Mouse (Mus musculus): Measurements from ENCODE around the gene Ccin. TPM values are rescaled to one million over a fixed set of nuclear protein-coding genes. Genes with fewer than 3 reads are reported as not detected.

The Ccin gene
- polyA plus RNA-seq (2012; rRNA removed): 0.12 TPM in 1 of 2 replicates, not detected in the other

DNA sequence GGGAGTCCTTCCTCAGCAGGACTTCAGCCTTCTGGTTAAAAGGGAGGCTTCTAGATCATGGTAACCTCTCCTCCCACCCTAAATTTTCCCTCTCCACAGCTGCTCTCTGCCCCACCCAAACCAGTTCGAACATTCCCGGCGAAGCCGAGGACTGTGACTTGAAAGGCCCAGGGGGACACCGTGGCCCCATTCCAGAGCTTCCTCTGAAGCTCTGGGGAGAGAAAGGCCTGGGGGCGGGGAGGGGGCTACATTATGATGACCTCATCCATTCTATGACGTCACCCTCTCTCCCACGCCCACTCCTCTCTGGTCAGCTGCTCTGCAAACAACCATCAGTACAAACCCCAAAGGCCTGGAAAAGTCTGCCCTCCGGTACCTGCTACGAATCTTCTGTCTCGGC lies at the start of gene Ccin:
Gene Ccin, plus strand, starts transcription at position 303 of the 400 bp plus-strand sequence.
- DNase-seq (ENCODE audit: low read depth, low spot score): no peak
- 65% methylated on average over 11 of the region's 11 CpGs for WGBS

DNA sequence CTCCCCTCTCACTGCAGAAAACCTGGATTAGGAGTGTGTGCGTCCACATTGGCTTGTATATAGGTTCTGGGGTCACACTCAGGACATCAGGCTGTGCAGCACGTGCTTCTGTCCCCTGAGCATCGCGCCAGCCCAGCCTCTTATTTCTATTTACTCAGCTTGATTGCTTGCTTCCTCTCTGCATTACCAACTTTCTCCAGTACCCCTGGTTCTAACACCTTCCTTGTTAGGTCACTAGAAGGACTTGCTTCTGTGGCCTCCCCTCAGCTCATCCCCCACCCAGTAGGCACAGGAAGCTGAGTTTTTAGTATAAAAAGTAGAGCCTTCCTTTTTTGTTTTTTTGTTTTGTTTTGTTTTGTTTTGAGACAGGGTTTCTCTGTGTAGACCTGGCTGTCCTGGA lies 47.1 kb upstream of the Ccin start:
- DNase-seq (ENCODE audit: low read depth, low spot score): no peak
- WGBS: 25% methylated on average over 4 of the region's 4 CpGs

DNA sequence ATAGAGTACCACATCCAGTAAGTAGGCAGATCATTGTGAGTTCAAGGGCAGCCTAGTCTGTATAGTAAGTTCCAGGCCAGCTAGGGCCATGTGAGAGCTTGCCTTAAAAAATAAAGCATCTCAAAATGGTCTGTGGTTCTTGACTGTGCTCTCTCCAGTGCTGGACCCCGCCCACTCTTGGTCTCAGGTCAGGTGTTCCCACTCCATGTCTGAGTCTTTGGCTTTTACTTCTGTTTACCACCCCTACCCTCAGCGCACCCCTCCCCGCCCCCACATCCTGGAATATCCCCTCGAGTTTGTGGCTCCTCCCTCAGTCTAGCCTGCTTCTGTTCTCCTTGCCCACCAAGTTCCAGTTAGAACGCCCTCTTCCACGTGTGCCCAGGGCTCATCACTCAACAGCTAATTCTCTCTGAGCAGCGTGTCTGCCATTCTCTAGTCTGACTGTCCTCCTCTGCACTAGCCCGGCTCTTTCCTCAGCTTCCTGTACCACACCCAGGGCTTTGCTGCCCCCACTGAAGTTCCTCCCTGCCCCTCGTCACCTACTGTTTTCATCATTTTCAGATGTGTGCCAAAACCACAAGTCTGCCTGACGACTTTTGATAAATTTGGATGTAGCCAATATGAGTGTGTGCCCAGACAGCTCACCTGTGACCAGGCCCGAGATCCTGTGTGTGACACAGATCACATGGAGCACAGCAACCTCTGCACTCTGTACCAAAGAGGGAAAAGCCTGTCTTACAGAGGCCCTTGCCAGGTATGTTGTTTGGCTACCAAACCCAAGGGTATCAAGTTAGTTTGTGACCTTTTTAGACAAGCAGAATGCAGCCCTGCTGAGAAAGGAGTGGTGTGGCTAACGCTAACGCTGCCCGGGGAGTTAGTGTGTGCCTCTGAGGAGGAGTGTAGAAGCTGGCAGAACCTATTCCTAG lies 46.3 kb upstream of the Ccin start:
- DNase-seq (ENCODE audit: low read depth, low spot score): no peak
- 68% methylated on average over 14 of the region's 14 CpGs for WGBS

DNA sequence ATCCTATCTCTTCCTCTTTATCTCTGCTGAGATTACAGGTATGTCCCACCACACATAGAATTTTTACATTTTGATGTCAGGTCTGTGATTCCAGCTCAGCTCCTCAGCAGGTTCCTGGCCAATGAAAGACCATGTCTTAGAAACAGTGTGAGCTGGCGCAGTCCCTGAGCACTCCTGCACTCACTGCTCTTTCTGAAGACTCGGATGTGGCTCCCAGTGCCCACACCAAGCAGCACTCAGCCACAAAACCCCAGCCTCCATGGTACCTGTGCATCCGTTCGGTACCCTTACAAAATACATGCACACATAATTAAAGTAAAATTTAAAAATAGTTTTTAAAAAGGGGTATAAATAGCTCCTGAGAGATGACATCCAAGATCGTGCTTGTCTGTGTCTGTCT lies 42.0 kb upstream of the Ccin start:
- WGBS: 93% methylated on average over 5 of the region's 5 CpGs
- no peak for DNase-seq (ENCODE audit: low read depth, low spot score)

DNA sequence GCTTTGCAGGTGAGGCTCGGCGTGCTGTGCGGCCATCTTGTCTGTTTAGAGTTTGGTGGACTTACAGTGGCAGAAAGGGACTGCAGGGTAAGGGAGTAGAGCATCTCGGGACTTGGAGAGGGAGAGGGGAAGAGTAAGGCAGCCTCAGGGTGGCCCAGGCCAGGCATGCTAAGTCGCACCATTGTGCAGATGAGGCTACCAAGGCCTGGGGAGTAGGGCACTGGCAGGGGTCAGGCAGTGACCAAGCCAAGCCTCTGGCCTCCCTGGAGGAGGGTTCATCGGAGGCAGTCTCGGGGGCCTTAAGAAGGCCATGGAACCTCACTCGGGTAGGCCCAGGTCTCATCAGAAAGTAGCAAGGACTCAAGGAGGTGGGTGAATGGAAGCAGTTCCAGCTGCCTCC lies 40.9 kb upstream of the Ccin start:
- no peak for DNase-seq (ENCODE audit: low read depth, low spot score)
- 92% methylated on average over 8 of the region's 8 CpGs for WGBS

DNA sequence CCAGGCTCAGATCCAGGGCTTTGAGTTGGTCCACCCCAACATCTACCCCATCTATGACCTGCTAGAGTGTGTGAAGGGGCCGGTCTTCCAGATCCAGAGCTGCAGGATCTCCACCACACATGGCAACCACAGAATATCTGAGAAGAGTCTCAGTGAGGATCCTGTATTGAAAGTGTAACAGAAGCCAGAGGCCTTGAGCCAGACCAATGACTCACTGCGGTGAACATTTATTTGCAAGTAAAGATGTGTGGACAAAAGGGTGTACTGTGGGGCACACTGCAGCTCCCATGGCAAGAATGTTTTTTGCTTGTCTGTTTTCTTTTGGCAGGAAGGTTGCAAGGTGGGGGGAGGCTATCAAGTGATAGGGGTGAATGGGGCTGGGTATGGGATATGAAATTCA lies 35.7 kb upstream of the Ccin start:
- WGBS: 90% methylated on average over 2 of the region's 2 CpGs

DNA sequence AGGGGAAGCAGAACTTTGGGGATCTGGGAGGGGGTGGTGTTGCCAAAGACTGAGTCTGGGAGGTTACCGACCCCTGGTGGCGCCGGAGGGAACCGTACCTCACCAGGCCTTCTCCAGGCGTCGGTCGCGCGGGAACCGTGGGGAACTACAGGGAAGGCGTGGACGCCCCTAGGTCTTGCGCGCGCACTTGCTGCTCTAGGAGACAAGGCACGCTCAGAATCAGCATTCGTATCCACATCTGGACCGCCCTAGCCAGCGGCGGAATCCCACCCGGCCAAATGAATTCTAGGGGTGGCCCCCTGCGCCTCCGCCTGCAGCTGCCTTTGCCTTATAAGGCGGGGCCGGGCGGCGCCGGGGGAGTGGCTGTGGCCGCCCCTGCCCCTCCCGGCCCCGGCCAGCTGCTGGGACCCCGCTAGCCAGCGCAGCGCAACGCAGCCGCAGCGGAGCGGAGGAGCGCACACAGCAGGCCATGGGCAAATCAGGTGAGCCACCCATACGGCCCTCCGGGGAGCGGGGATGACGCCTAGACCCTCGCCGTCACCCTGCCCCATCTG lies 25.9 kb upstream of the Ccin start, which contains the start of gene Glipr2:
Gene Glipr2, plus strand, starts transcription at position 110 of the 554 bp plus-strand sequence.
- no peak for DNase-seq (ENCODE audit: low read depth, low spot score)

More for the DNA sequence above, 35.7 kb upstream of the Ccin start:
- DNase-seq (ENCODE audit: low read depth, low spot score): no peak

DNA sequence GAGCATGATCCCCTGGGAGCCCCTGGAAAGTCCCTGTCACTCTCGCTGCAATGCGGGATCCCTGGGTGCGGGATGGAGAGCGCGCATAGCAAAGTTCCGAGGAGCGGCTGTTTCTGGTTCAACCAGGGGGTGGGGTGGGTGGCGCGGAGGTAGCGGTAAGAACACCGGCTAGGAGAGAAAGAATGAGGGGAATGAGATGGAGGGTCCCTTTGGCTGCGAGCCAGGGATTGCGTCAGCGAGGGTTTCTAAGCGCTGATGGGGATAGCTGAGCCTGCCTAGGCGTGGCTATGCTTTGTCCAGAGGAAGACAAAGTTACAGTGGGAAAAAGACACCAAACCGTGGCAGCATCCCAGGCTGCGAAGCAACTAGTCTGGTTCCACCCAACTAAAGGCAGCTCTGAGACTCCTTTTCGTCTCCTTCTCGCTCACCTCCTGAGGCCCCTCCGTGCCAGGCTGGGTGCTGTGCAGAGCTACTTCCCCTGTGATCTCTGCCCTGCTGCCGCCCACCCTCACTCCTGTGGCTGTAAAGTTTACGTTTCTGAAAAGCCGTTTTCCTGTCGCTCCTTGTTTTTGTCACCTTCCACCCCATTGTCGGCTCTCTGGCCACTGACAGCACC lies 25.3 kb upstream of the Ccin start:
- 1% methylated on average over 26 of the region's 26 CpGs for WGBS
- no peak for DNase-seq (ENCODE audit: low read depth, low spot score)

More for the DNA sequence above, 25.9 kb upstream of the Ccin start, which contains the start of gene Glipr2:
- under 1% methylated on average over 45 of the region's 45 CpGs for whole genome bisulfite sequencing

DNA sequence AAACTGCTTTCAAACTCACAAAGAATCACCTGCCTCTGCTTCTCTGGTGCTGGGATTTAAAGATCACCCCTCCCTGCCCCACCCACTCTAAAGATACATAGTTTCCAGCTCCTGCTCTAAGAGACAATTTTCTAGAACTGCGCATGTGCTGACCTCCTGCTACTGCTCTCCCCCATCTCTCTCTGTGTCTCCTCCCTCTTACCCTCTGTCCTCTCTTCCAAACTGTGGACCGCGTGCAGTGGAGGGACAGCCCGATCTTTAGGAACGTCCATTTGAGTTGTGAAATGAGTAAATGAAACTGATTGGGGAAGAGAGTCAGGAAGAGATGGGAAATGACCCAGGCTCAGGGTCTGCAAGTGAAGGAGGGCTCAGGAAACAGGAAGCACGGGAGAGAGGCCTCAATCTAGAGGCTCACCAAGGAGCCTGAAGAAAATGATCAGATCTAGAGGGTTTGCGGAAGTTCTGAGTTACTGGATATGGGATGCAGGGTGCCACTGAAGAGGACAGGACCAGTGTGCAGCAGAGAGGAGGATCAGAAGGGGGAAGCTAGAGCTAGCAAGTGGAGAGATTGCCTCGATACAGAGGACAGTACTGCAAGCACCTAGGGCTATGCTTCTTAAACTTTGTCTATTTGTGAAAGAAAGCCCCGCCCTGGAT lies 23.6 kb upstream of the Ccin start:
- 13% methylated on average over 9 of the region's 9 CpGs for WGBS
- no peak for DNase-seq (ENCODE audit: low read depth, low spot score)

DNA sequence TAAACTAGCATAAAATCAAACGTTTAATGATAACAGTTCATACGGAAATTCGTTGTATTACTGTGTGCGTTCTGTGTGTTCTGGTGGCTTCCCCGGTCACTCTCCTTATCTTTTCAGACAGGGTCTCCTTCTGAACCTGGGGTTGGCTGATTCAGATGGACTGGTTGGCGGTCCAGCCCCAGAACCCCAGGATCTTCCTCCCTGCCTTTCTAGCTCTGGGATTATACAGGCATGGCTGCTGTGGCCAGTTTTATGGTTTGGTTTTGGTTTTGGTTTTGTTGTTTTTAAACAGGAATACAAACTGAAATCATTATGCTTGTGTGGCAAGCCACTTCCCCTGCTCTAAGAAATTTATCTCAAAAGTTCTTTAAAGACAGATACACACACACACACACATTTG lies 23.1 kb upstream of the Ccin start:
- no peak for DNase-seq (ENCODE audit: low read depth, low spot score)
- WGBS: 21% methylated on average over 6 of the region's 6 CpGs

DNA sequence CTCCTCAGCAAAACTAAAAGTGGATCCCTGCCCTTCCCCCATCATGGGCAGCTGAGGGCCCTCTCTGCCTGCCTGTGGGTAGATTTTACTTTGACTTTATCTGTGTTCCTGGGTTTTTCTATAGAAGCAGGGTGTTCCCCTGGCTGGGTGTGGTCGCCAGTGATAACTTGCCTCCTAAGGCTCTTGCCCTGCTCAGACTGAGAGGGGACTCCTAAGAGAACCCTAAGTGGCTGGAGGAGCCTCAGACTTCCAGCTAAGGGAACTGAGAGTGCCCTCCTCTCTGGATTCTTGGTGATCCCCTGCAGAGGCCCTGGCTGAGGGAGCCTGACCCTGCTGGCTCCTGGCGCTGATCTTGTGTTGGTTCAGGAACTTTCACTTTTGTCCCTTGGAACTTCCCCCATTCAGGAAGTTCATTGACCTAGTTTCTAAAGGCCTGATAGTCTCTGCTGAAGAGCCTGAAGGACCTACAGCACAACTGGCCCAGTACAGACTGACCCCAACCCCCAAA lies 18.9 kb upstream of the Ccin start:
- no peak for DNase-seq (ENCODE audit: low read depth, low spot score)
- 11% methylated on average over 2 of the region's 2 CpGs for WGBS

DNA sequence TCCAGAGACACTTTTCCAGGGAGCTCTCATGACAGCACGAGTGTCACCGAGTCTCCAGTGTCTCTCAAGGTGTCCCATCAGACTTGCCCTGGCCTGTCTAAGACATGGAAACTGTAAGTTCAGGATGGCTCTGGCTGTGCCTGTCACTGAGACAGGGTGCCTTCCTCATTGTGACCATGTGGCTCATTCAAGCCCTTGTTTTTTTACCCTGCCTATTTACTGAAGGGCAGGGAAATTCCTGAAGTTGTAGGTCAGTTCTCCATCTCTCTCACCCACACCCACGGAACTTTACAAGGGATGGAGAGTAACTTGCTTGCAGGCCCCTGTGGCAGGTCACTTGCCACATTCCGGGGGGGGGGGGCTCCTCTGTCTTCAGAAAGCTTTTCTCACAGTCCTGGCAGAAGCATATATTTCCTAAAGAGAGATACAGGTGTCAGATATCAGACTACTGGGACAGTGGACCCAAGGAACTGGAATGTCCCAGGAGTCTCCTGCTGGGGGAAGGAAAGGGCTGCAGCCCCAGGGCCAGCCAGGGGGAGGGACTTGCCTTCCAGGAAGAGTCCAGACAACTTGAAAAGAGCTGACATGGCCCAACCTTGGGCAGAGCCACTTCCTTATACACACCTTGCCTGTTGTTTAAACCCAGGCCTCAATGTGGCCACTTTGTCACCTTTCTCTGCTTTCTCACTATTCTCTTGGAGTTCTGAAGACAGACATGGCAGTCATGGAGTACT lies 18.2 kb upstream of the Ccin start:
- 34% methylated on average over 4 of the region's 4 CpGs for WGBS
- DNase-seq (ENCODE audit: low read depth, low spot score): no peak

DNA sequence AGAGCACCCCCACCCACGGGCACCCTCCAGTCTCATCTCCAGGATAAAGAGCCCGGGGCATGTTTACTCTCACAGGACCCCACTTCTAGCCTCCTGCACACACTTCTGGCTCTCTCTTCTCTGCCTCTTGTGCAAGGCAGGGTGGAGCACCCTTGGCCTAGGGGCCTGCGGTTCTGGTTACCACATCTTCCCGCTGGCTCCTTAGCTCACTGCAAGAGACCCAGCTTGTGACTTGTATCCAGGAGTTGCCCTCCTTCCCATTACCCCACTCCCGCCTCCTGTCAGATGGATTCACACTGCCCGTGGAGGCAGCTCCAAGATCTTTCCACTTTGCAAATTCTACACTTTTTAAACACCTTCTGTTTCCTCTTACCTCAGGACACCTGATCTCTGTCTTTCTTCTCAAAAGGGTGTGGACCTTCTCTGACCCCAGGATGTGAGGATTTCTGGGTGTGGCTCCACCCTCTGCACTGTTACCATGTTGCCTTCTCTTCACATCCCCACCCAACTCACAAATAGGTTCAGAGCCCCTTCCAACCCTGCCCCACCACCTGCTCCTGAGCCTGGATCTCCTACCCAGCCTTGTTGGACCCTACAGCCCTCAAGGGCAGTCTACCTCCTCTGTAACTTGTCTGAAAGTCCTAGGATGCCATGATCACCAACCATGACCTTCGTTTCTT lies 17.3 kb upstream of the Ccin start:
- WGBS: 73% methylated on average over 7 of the region's 7 CpGs
- no peak for DNase-seq (ENCODE audit: low read depth, low spot score)

DNA sequence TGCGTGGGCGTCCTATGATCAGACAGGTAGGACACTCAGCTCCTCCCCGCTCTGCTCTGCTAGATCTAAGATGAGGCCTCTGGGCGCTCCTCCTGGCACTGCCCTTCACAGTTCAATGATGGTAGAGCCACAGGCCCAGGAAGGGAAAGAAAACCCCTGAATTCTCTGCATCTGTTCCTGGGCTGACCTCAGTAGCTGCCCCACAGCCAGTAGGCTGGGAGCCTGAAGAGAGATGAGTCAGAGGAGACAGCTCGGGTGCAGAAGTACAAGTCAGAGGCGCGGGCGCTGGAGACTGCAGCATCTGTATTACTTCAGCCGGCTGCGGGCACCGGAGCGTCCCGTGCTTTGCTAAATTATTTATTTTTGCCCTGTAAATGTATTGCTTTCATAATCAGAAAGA lies 14.6 kb upstream of the Ccin start:
- 73% methylated on average over 13 of the region's 13 CpGs for WGBS
- no peak for DNase-seq (ENCODE audit: low read depth, low spot score)

DNA sequence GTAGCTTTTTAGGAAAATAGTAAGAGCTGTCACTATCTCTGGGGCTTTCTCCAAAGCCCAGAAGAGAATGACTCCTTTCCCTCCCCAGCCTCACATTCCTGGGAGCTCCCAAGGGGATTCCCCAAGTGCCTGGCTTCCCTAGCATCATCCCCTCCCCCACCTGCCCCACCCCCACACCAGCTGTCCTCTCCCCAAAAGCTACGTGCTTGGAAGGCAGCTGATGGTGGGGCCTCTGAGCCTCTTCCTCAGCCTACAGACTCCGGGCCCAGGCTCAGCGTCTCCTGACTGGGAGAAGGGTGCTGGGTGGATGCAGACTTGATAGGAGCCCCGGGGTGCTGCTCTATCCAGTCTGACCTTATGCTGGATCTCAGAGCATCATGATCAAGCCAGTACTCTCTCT lies 13.9 kb upstream of the Ccin start:
- WGBS: 51% methylated on average over 4 of the region's 4 CpGs
- no peak for DNase-seq (ENCODE audit: low read depth, low spot score)

DNA sequence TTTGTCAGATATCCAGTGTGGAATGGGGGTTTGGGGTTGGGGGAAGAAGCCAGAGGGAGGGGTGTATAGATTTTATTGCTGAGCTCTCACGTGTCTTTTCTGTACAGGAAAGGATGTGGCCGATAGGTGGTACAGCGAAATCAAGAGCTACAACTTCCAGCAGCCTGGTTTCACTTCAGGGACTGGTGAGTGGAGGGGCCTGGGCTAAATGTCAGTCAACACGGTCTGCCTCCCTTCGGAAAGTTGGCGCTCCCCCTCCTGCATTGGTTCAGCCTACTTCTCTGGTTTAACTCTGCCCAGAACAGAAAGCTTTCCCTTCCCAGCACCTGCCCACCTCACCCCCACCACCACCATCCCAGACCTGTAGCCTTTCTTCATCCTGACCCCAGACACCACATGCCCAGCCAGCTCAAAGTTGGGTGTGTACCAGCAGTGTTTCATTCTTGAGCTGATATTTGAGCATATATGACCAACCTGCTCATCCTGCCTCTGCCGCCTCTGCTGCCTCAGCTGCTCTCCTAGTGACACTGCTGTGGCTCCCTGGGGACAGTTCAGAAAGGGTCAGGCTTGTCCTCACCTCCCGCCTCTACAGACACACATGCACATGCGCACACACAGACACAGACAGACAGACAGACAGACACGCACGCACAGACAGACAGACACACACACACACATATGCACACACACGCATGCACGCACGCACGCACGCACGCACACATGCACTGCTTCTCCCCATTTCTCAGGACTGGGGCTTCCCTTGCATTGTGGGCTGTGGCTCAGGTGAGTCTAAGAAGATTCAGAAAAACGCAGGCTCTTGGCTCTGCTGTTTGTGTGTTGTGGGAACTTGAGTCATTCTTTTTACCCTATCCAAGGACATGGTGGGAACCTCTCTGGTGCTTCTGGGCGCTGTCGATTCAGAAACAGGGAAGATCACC lies 12.6 kb upstream of the Ccin start:
- DNase-seq (ENCODE audit: low read depth, low spot score): no peak
- WGBS: 87% methylated on average over 20 of the region's 20 CpGs

DNA sequence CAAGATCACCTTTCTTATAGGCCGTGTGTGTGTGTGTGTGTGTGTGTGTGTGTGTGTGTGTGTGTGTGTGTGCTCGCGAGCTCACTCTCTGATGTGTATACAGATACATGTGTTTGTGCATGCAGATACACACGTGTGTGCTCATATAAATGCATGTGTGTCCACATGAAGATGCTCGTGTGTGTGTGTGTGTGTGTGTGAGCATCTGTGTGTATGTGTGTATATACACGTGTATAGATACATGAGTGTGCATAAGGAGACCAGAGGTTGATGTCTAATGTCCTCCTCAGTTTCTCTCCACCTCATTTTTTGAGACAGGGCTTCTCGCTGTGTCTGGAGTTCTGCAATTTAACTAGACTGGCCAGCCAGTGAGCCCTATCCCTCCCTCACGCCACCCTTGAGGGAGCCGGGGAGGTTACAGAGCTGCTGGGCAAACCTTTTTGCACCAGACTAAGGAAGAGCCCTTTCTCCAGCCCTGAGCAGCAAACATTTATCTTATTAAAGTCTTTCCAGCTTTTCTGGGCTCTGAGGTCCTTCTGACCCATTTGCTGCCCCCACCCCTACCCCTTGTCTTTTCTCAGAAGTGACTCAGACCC lies 11.6 kb upstream of the Ccin start:
- 67% methylated on average over 9 of the region's 9 CpGs for WGBS

More for the DNA sequence above, 11.6 kb upstream of the Ccin start:
- DNase-seq (ENCODE audit: low read depth, low spot score): no peak
